Mouse (Mus musculus) midbrain, embryonic 15.5 days (tissue): Measurements from ENCODE around the gene Uba52. TPM values are rescaled to one million over a fixed set of nuclear protein-coding genes. Genes with fewer than 3 reads are reported as not detected.

ENCODE experiments used
- ATAC-seq: fragments of 200-750 bp; cut with Nextera tagmentation; replicated peaks from 2 replicates; pipeline ENCODE4 v1.8.0; 2017; ENCODE audit warnings: moderate TSS enrichment
- H3K27ac ChIP-seq: fragments of 300-500 bp; sonication (generic); 2 replicates; pipeline ENCODE4 v1.5.1; 2015; ENCODE audit warnings: mild to moderate bottlenecking, inconsistent platforms
- H3K27me3 ChIP-seq: fragments of 300-500 bp; sonication (generic); replicated peaks from 2 replicates; pipeline ENCODE4 v1.6.1; 2015; ENCODE audit warnings: inconsistent platforms
- H3K36me3 ChIP-seq: fragments of 300-500 bp; sonication (generic); replicated peaks from 2 replicates; pipeline ENCODE4 v1.6.1; 2015; ENCODE audit warnings: inconsistent platforms
- H3K4me1 ChIP-seq: fragments of 300-500 bp; sonication (generic); 2 replicates; pipeline ENCODE4 v1.6.1; 2015; ENCODE audit warnings: inconsistent platforms
- H3K4me2 ChIP-seq: fragments of 300-500 bp; sonication (generic); 2 replicates; pipeline ENCODE4 v1.6.1; 2015; ENCODE audit warnings: inconsistent platforms, mild to moderate bottlenecking, moderate library complexity
- H3K4me3 ChIP-seq: fragments of 300-500 bp; sonication (generic); 2 replicates; pipeline ENCODE4 v1.5.1; 2015; ENCODE audit warnings: mild to moderate bottlenecking, inconsistent platforms
- H3K9ac ChIP-seq: fragments of 300-500 bp; sonication (generic); 2 replicates; pipeline ENCODE4 v1.6.1; 2015; ENCODE audit warnings: mild to moderate bottlenecking, inconsistent platforms
- H3K9me3 ChIP-seq: fragments of 300-500 bp; sonication (generic); 2 replicates; pipeline ENCODE4 v1.6.1; 2016; ENCODE audit warnings: inconsistent platforms
- WGBS: fragments of 180-500 bp; shearing (Covaris S2); methylation state at CpG from one replicate; pipeline ENCODE4 v1.1.7; 2015; ENCODE audit warnings: mixed read lengths; 5-methylcytosine and 5-hydroxymethylcytosine counted together
- polyA plus RNA-seq: library from polyadenylated mRNA; unstranded; fragments of >200 nt; fragmentation: Nextera tagmentation; extraction: Ambion mirVana; gene quantifications from 2 replicates; pipeline ENCODE4 v1.2.1, GENCODE M21; 2015

Gene Uba52
- polyA plus RNA-seq, 1 experiment from 2014 or later: 620 TPM

- Histone ChIP-seq H3K4me2 (peak overlapping the region; percentile 95), H3K4me1 (peaks cover 41% of the 10 kb centered on the region), H3K4me3 (peak overlapping the region; percentile 88), H3K9me3 (no peaks in the 10 kb centered on the region), H3K36me3 (peaks cover 8% of the 10 kb centered on the region; the same call in 1 of the 2 replicates), H3K27me3 (no peaks in the 10 kb centered on the region), H3K9ac (peak overlapping the region; percentile 88), H3K27ac (peak overlapping the region; percentile 97; the same call in 1 of the 2 replicates)
- ATAC-seq: no peak
- WGBS: 12% methylated on average over 25 of the region's 25 CpGs
Measured at GRCm38 (mm10) chr8:70509281-70509952, 1.2 kb downstream of the Uba52 start.

- 62% methylated on average over 5 of the region's 5 CpGs for WGBS
- no peaks in the 10 kb centered on the region for H3K9me3 ChIP-seq
- H3K27me3 ChIP-seq: peaks cover 23% of the 10 kb centered on the region
- peaks cover 8% of the 10 kb centered on the region; the same call in 1 of the 2 replicates for H3K36me3 ChIP-seq
- peak overlapping the region; percentile 80; the same call in 1 of the 2 replicates for H3K4me3 ChIP-seq
- peak overlapping the region; percentile 87; the same call in 1 of the 2 replicates for H3K4me2 ChIP-seq
- H3K9ac ChIP-seq: no peak overlapping the region
- H3K4me1 ChIP-seq: peaks cover 55% of the 10 kb centered on the region
- no peak for ATAC-seq
- peak overlapping the region; percentile 95 for H3K27ac ChIP-seq
Measured at GRCm38 (mm10) chr8:70507027-70507393, 3.6 kb downstream of the Uba52 start.

GRCm38 (mm10) chr8:70506328-70507026, 4.1 kb downstream of the Uba52 start, which contains the start of gene Rex1bd:
Gene Rex1bd, minus strand, starts transcription at chr8:70506752.
- no peaks in the 10 kb centered on the region for H3K9me3 ChIP-seq
- ATAC-seq: peak; percentile 83
- WGBS: 3% methylated on average over 40 of the region's 40 CpGs
- peaks cover 28% of the 10 kb centered on the region for H3K27me3 ChIP-seq
- H3K4me2 ChIP-seq: peak within 1 kb of the TSS; percentile 87
- H3K4me3 ChIP-seq: peak within 1 kb of the TSS; percentile 80
- H3K9ac ChIP-seq: peak within 1 kb of the TSS; percentile 92
- H3K27ac ChIP-seq: peak within 1 kb of the TSS; percentile 95
- H3K36me3 ChIP-seq: peaks cover 8% of the 10 kb centered on the region; the same call in 1 of the 2 replicates
- H3K4me1 ChIP-seq: peaks cover 53% of the 10 kb centered on the region

GRCm38 (mm10) chr8:70505698-70506327, 4.8 kb downstream of the Uba52 start:
- Histone ChIP-seq H3K9ac (peak overlapping the region; percentile 92), H3K27me3 (peaks cover 35% of the 10 kb centered on the region), H3K4me1 (peaks cover 52% of the 10 kb centered on the region), H3K27ac (peak overlapping the region; percentile 95), H3K9me3 (no peaks in the 10 kb centered on the region), H3K36me3 (peaks cover 8% of the 10 kb centered on the region; the same call in 1 of the 2 replicates), H3K4me2 (peak overlapping the region; percentile 87), H3K4me3 (peak overlapping the region; percentile 80)
- ATAC-seq: peak; percentile 28
- 35% methylated on average over 32 of the region's 32 CpGs for WGBS

- peaks cover 56% of the 10 kb centered on the region for H3K4me1 ChIP-seq
- 73% methylated on average over 3 of the region's 3 CpGs for WGBS
- H3K4me3 ChIP-seq: no peak overlapping the region
- H3K9me3 ChIP-seq: no peaks in the 10 kb centered on the region
- no peak for ATAC-seq
- H3K36me3 ChIP-seq: peaks cover 8% of the 10 kb centered on the region; the same call in 1 of the 2 replicates
- H3K27ac ChIP-seq: no peak overlapping the region
- peaks cover 44% of the 10 kb centered on the region for H3K27me3 ChIP-seq
- H3K4me2 ChIP-seq: peak overlapping the region; percentile 87; the same call in 1 of the 2 replicates
- H3K9ac ChIP-seq: no peak overlapping the region
Measured at GRCm38 (mm10) chr8:70504851-70505250, 5.8 kb downstream of the Uba52 start.

- Histone ChIP-seq H3K36me3 (peaks cover 8% of the 10 kb centered on the region; the same call in 1 of the 2 replicates), H3K27me3 (peaks cover 50% of the 10 kb centered on the region), H3K9ac (no peak overlapping the region), H3K27ac (no peak overlapping the region), H3K4me3 (no peak overlapping the region), H3K9me3 (no peaks in the 10 kb centered on the region), H3K4me2 (no peak overlapping the region), H3K4me1 (peaks cover 52% of the 10 kb centered on the region)
- no peak for ATAC-seq
- WGBS: 60% methylated on average over 16 of the region's 16 CpGs
Measured at GRCm38 (mm10) chr8:70504291-70504716, 6.3 kb downstream of the Uba52 start.

- H3K36me3 ChIP-seq: peaks cover 8% of the 10 kb centered on the region; the same call in 1 of the 2 replicates
- H3K9ac ChIP-seq: no peak overlapping the region
- H3K4me2 ChIP-seq: 0 out of 2 replicates have a peak overlapping the region, but pooled peaks have one; percentile 18
- H3K27me3 ChIP-seq: peaks cover 61% of the 10 kb centered on the region
- H3K27ac ChIP-seq: no peak overlapping the region
- no peaks in the 10 kb centered on the region for H3K9me3 ChIP-seq
- no peak for ATAC-seq
- H3K4me3 ChIP-seq: no peak overlapping the region
- H3K4me1 ChIP-seq: peaks cover 42% of the 10 kb centered on the region
- WGBS: 13% methylated on average over 46 of the region's 46 CpGs
Measured at GRCm38 (mm10) chr8:70503062-70503750, 7.4 kb downstream of the Uba52 start.

- Histone ChIP-seq H3K4me2 (no peak overlapping the region), H3K27ac (no peak overlapping the region), H3K9me3 (no peaks in the 10 kb centered on the region), H3K4me1 (peaks cover 42% of the 10 kb centered on the region), H3K9ac (no peak overlapping the region), H3K36me3 (peaks cover 3% of the 10 kb centered on the region; the same call in 1 of the 2 replicates), H3K27me3 (peaks cover 67% of the 10 kb centered on the region), H3K4me3 (no peak overlapping the region)
- no peak for ATAC-seq
- 36% methylated on average over 12 of the region's 12 CpGs for WGBS
Measured at GRCm38 (mm10) chr8:70502540-70502939, 8.1 kb downstream of the Uba52 start.

GRCm38 (mm10) chr8:70501820-70502529, 8.6 kb downstream of the Uba52 start:
- Histone ChIP-seq H3K4me3 (no peak overlapping the region), H3K9ac (no peak overlapping the region), H3K36me3 (no peaks in the 10 kb centered on the region), H3K27me3 (peaks cover 72% of the 10 kb centered on the region), H3K4me2 (no peak overlapping the region), H3K4me1 (peaks cover 40% of the 10 kb centered on the region), H3K9me3 (no peaks in the 10 kb centered on the region), H3K27ac (no peak overlapping the region)
- 13% methylated on average over 23 of the region's 23 CpGs for WGBS
- no peak for ATAC-seq

GRCm38 (mm10) chr8:70500386-70501301, 10.0 kb downstream of the Uba52 start:
- no peak overlapping the region for H3K27ac ChIP-seq
- ATAC-seq: no peak
- H3K9ac ChIP-seq: no peak overlapping the region
- peaks cover 86% of the 10 kb centered on the region for H3K27me3 ChIP-seq
- WGBS: 6% methylated on average over 39 of the region's 39 CpGs
- peaks cover 35% of the 10 kb centered on the region for H3K4me1 ChIP-seq
- H3K4me3 ChIP-seq: no peak overlapping the region; the same call in 1 of the 2 replicates
- H3K36me3 ChIP-seq: no peaks in the 10 kb centered on the region
- no peaks in the 10 kb centered on the region for H3K9me3 ChIP-seq
- peak overlapping the region; percentile 30 for H3K4me2 ChIP-seq
